8 mouse cellular contexts compared by ENCODE assay signal in the genomic region with DNA sequence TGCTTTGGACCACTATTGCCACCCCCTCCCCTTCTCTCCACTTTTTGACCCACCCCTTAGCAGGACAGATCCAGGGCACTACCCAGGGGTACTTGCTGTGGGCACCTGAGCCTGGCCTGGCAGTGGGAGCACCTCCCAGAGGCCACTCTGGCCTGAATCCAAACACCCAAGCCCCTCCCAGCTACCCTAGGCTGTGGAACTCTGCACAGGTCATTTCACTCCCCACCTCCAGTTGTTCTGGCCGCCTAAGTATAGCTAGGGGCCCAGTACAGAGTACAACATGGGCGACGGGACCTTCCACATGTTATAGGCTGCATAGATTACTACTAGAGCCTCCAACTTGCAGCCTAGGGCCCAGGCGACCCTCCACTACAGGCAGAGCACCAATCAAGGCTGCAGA. TPM values are rescaled to one million over a fixed set of nuclear protein-coding genes. Genes with fewer than 3 reads are reported as not detected.
DNase-seq lines count a peak whose midpoint lies in the region; ATAC-seq lines count a peak whose summit lies in the region.
"Had no signal": no experiment of that assay in that cellular context is flagged by ENCODE, and none has a peak within 500 bp of the region (broad histone marks: within the 10 kb centered on the region; RNA-seq: fewer than 3 reads in every experiment).

No protein-coding gene starts in this region.

- H3K27ac ChIP-seq in heart, embryonic 13.5 days (replicated peaks) = no peak overlapping the region
- no peak overlapping the region for H3K27ac ChIP-seq in limb, embryonic 13.5 days

- peak overlapping the region; percentile 99; the same call in 1 of the 2 replicates for H3K4me2 ChIP-seq in heart, embryonic 13.5 days
- peak overlapping the region; percentile 99 for H3K4me2 ChIP-seq in limb, embryonic 13.5 days (replicated peaks)

- H3K36me3 ChIP-seq in heart, embryonic 13.5 days = peaks cover 7% of the 10 kb centered on the region
- peaks cover 6% of the 10 kb centered on the region; the same call in 1 of the 2 replicates for H3K36me3 ChIP-seq in limb, embryonic 13.5 days

- no peaks in the 10 kb centered on the region for H3K9me3 ChIP-seq in heart, embryonic 13.5 days
- H3K9me3 ChIP-seq in limb, embryonic 13.5 days = no peaks in the 10 kb centered on the region

- no peak overlapping the region for H3K4me3 ChIP-seq in heart, embryonic 13.5 days
- no peak overlapping the region for H3K4me3 ChIP-seq in limb, embryonic 13.5 days

- 72% methylated on average over 4 of the region's 4 CpGs for WGBS in heart, embryonic 13.5 days
- WGBS in limb, embryonic 13.5 days = 84% methylated on average over 4 of the region's 4 CpGs

- intact Hi-C loops in heart, postnatal 36 days (cut with DNase I) = loop anchor here (2.0 to 10.0 kb wide), 4 partner anchors 132 to 1798 kb away; partner anchors contain the start of genes Tsga10 and Uggt1

- no peaks in the 10 kb centered on the region for H3K27me3 ChIP-seq in heart, embryonic 13.5 days (replicated peaks)
- H3K27me3 ChIP-seq in limb, embryonic 13.5 days = peaks cover 9% of the 10 kb centered on the region; the same call in 1 of the 2 replicates

- peaks cover 73% of the 10 kb centered on the region for H3K4me1 ChIP-seq in heart, embryonic 13.5 days
- H3K4me1 ChIP-seq in limb, embryonic 13.5 days = peaks cover 57% of the 10 kb centered on the region

- peak overlapping the region; percentile 40; the same call in 1 of the 2 replicates for H3K9ac ChIP-seq in heart, embryonic 13.5 days
- H3K9ac ChIP-seq in limb, embryonic 13.5 days = no peak overlapping the region

- no peak for ATAC-seq in heart, embryonic 13.5 days (ENCODE audit: extremely low read depth, insufficient number of reproducible peaks, low FRiP score, low TSS enrichment)
- ATAC-seq in limb, embryonic 13.5 days (ENCODE audit: low FRiP score, low read depth) = no peak

- DNase-seq in heart, postnatal 36 days = no peak
- DNase-seq in spleen, postnatal 10 days (ENCODE audit: low spot score in 2 of 2) = peak; percentile 14 to 16
- DNase-seq in spleen, postnatal 36 days (ENCODE audit: low spot score in 2 of 2) = no peak
- DNase-seq in urinary bladder, postnatal 14 days (ENCODE audit: low spot score) = peak; percentile 2
- no peak for DNase-seq in embryo, embryonic 10.5 days (ENCODE audit: low spot score)
- DNase-seq: lung, postnatal 36 days had no signal

RNA-seq across cellular contexts. Expression of gene Hs6st1, which starts 1.0 kb away (rescaled TPM):
- 4.2 and 4.4 TPM in 2 replicates for polyA plus RNA-seq in heart, embryonic 13.5 days (2015; fragmentation: Nextera tagmentation; extraction: Ambion mirVana)
- 10 to 100 TPM; 21.3 to 23.1 TPM for total RNA-seq in heart, postnatal 36 days (2021)
- polyA plus RNA-seq in limb, embryonic 13.5 days (2015; fragmentation: Nextera tagmentation; extraction: Ambion mirVana) = 5.0 and 5.7 TPM in 2 replicates

Comparison
In these comparisons a context has a peak if more than half of its experiments do, and no peak if none do; other contexts are left out.
1. DNase-seq: peak in spleen, postnatal 10 days (2 of 2) and urinary bladder, postnatal 14 days (single experiment); none in heart, postnatal 36 days (0 of 2), spleen, postnatal 36 days (0 of 2) and embryo, embryonic 10.5 days (single experiment).